Comparison of ENCODE assay signal across 27 mouse cellular contexts in genomic region chr11:32190603-32191110, GRCm38 (mm10). TPM values are rescaled to one million over a fixed set of nuclear protein-coding genes. Genes with fewer than 3 reads are reported as not detected.
DNase-seq lines count a peak whose midpoint lies in the region; ATAC-seq and TF ChIP-seq lines count a peak whose summit lies in the region.
"Had no signal": no experiment of that assay in that cellular context is flagged by ENCODE, and none has a peak within 500 bp of the region (broad histone marks: within the 10 kb centered on the region; RNA-seq: fewer than 3 reads in every experiment).

No protein-coding gene starts in this region.

- ATAC-seq in cerebellum, adult (ENCODE audit: insufficient number of reproducible peaks, low FRiP score, low TSS enrichment) = peak; percentile 52
- ATAC-seq in lung, embryonic 15.5 days (ENCODE audit: borderline replicate concordance, extremely low read depth, low FRiP score, low TSS enrichment) = 0 out of 2 replicates have a peak, but pooled peaks have one; percentile 10
- ATAC-seq: inflammation-experienced regulatory T-cells, adult 6 months had no signal

- DNase-seq in cerebellum, postnatal 4 days (ENCODE audit: low spot score in 2 of 2) = no peak
- peak; percentile 88 for DNase-seq in heart, adult 11 months
- DNase-seq in heart, adult 2 months = no peak
- no peak for DNase-seq in lung, postnatal 4 days
- DNase-seq in limb, embryonic 10.5 days (ENCODE audit: low spot score) = no peak
- DNase-seq in urinary bladder, adult 18-20 months (ENCODE audit: low spot score in 2 of 2) = no peak
- DNase-seq: adrenal gland, postnatal 10 days; gastrocnemius, postnatal 25 days; kidney, adult 8-10 months; thymus, adult 18-20 months; thymus, postnatal 36 days had no signal

- no peak overlapping the region for H3K4me3 ChIP-seq in heart, adult 2 months
- no peak overlapping the region for H3K4me3 ChIP-seq in lung, embryonic 15.5 days
- H3K4me3 ChIP-seq in limb, embryonic 10.5 days = no peak overlapping the region
- H3K4me3 ChIP-seq: hindbrain, embryonic 12.5 days; midbrain, embryonic 12.5 days; myocyte; neural tube, embryonic 15.5 days; stomach, embryonic 15.5 days had no signal

- no peaks in the 10 kb centered on the region for H3K9me3 ChIP-seq in lung, embryonic 15.5 days
- no peaks in the 10 kb centered on the region for H3K9me3 ChIP-seq in limb, embryonic 10.5 days (replicated peaks)
- H3K9me3 ChIP-seq: hindbrain, embryonic 12.5 days; midbrain, embryonic 12.5 days; neural tube, embryonic 15.5 days; stomach, embryonic 15.5 days had no signal

- H3K9ac ChIP-seq in heart, adult 2 months (ENCODE audit: low read depth, low read length) = no peak overlapping the region
- H3K9ac ChIP-seq in lung, embryonic 15.5 days = no peak overlapping the region
- H3K9ac ChIP-seq: hindbrain, embryonic 12.5 days; midbrain, embryonic 12.5 days; neural tube, embryonic 15.5 days; stomach, embryonic 15.5 days had no signal

- no peak for TF ChIP-seq CTCF in heart, adult 2 months (IDR thresholded peaks at IDR 0.05)

- H3K79me2 ChIP-seq in heart, adult 2 months (replicated peaks; ENCODE audit: control insufficient read depth, insufficient read depth, low read length) = no peaks in the 10 kb centered on the region

- no peaks in the 10 kb centered on the region for H3K27me3 ChIP-seq in heart, adult 2 months (ENCODE audit: control insufficient read depth, insufficient read depth, low read length)
- no peaks in the 10 kb centered on the region for H3K27me3 ChIP-seq in lung, embryonic 15.5 days
- 0 out of 2 replicates have a peak, but pooled peaks cover 8% of the 10 kb centered on the region for H3K27me3 ChIP-seq in limb, embryonic 10.5 days (ENCODE audit: low read depth, poor library complexity, severe bottlenecking)
- H3K27me3 ChIP-seq: hindbrain, embryonic 12.5 days; neural tube, embryonic 15.5 days; stomach, embryonic 15.5 days had no signal

- no peaks in the 10 kb centered on the region for H3K4me1 ChIP-seq in heart, adult 2 months (ENCODE audit: control insufficient read depth, insufficient read depth, low read length)
- H3K4me1 ChIP-seq in lung, embryonic 15.5 days = no peaks in the 10 kb centered on the region
- H3K4me1 ChIP-seq in limb, embryonic 10.5 days = peaks cover 13% of the 10 kb centered on the region
- H3K4me1 ChIP-seq: hindbrain, embryonic 12.5 days; midbrain, embryonic 12.5 days; neural tube, embryonic 15.5 days; stomach, embryonic 15.5 days had no signal

- no peak overlapping the region for H3K27ac ChIP-seq in heart, adult 2 months
- no peak overlapping the region for H3K27ac ChIP-seq in lung, embryonic 15.5 days
- peak overlapping the region; percentile 42 for H3K27ac ChIP-seq in limb, embryonic 10.5 days
- H3K27ac ChIP-seq: hindbrain, embryonic 12.5 days; midbrain, embryonic 12.5 days; neural tube, embryonic 15.5 days; stomach, embryonic 15.5 days had no signal

- no peak overlapping the region for H3K4me2 ChIP-seq in lung, embryonic 15.5 days
- H3K4me2 ChIP-seq: hindbrain, embryonic 12.5 days; midbrain, embryonic 12.5 days; neural tube, embryonic 15.5 days; stomach, embryonic 15.5 days had no signal

- H3K36me3 ChIP-seq in heart, adult 2 months (ENCODE audit: control insufficient read depth, insufficient read depth, low read length) = no peaks in the 10 kb centered on the region
- no peaks in the 10 kb centered on the region for H3K36me3 ChIP-seq in lung, embryonic 15.5 days
- H3K36me3 ChIP-seq in limb, embryonic 10.5 days = no peaks in the 10 kb centered on the region
- H3K36me3 ChIP-seq: hindbrain, embryonic 12.5 days; midbrain, embryonic 12.5 days; neural tube, embryonic 15.5 days; stomach, embryonic 15.5 days had no signal

- WGBS in heart, adult 2 months = 79% methylated on average over 13 of the region's 13 CpGs
- 68% methylated on average over 13 of the region's 13 CpGs for WGBS in lung, embryonic 15.5 days
- 84% methylated on average over 13 of the region's 13 CpGs for WGBS in limb, embryonic 10.5 days

- intact Hi-C loops in heart, adult 2 months (cut with DNase I) = no loop called here

- no peak for TF ChIP-seq EP300 in heart, adult 2 months (IDR thresholded peaks at IDR 0.05; ENCODE audit: insufficient read depth, low read depth, low read length)

- no peak for TF ChIP-seq POLR2A in heart, adult 2 months (IDR thresholded peaks at IDR 0.05; ENCODE audit: insufficient read depth, low read depth, low read length)

RNA-seq across cellular contexts. Expression of gene Il9r, which starts 9.4 kb away (rescaled TPM):
- total RNA-seq in heart, adult 2 months (2021) = not detected
- polyA plus RNA-seq in heart, adult 2 months (2012; rRNA removed) = 0.03 and 0.37 TPM in 2 replicates
- polyA plus RNA-seq in lung, embryonic 15.5 days (2015; fragmentation: Nextera tagmentation; extraction: Ambion mirVana) = 0.10 and 0.45 TPM in 2 replicates
- polyA plus RNA-seq in limb, embryonic 10.5 days (2016; fragmentation: Nextera tagmentation; extraction: Ambion mirVana) = not detected in 2 replicates
- total RNA-seq: gastrocnemius, postnatal 25 days; layer of hippocampus, adult 18-20 months; layer of hippocampus, postnatal 14 days; left cerebral cortex, adult 8-10 months; left cerebral cortex, postnatal 4 days; liver, adult 2 months had no signal
- polyA plus RNA-seq: embryonic facial prominence, embryonic 11.5 days; forebrain, embryonic 11.5 days; hindbrain, embryonic 12.5 days; liver, embryonic 16.5 days; midbrain, embryonic 12.5 days; neural tube, embryonic 15.5 days had no signal

RNA-seq across cellular contexts. Expression of gene Snrnp25, which starts 14.6 kb away (rescaled TPM):
- 10 to 100 TPM; 10.0 to 13.3 TPM for total RNA-seq in heart, adult 2 months (2021)
- polyA plus RNA-seq in heart, adult 2 months (2012; rRNA removed) = 11.8 and 13.8 TPM in 2 replicates
- 50.8 and 56.7 TPM in 2 replicates for polyA plus RNA-seq in lung, embryonic 15.5 days (2015; fragmentation: Nextera tagmentation; extraction: Ambion mirVana)
- 115 and 121 TPM in 2 replicates for polyA plus RNA-seq in limb, embryonic 10.5 days (2016; fragmentation: Nextera tagmentation; extraction: Ambion mirVana)

RNA-seq across cellular contexts. Expression of gene Rhbdf1, which starts 31.4 kb away (rescaled TPM):
- total RNA-seq in heart, adult 2 months (2021) = 10 to 100 TPM; 22.8 to 23.9 TPM
- polyA plus RNA-seq in heart, adult 2 months (2012; rRNA removed) = 70.3 and 92.8 TPM in 2 replicates
- 62.5 and 67.4 TPM in 2 replicates for polyA plus RNA-seq in lung, embryonic 15.5 days (2015; fragmentation: Nextera tagmentation; extraction: Ambion mirVana)
- polyA plus RNA-seq in limb, embryonic 10.5 days (2016; fragmentation: Nextera tagmentation; extraction: Ambion mirVana) = 28.1 and 31.1 TPM in 2 replicates

RNA-seq across cellular contexts. Expression of gene Mpg, which starts 35.6 kb away (rescaled TPM):
- 1 to 10 TPM; 5.1 to 6.2 TPM for total RNA-seq in heart, adult 2 months (2021)
- polyA plus RNA-seq in heart, adult 2 months (2012; rRNA removed) = 5.2 and 6.0 TPM in 2 replicates
- 37.7 and 37.8 TPM in 2 replicates for polyA plus RNA-seq in lung, embryonic 15.5 days (2015; fragmentation: Nextera tagmentation; extraction: Ambion mirVana)
- 36.2 and 45.2 TPM in 2 replicates for polyA plus RNA-seq in limb, embryonic 10.5 days (2016; fragmentation: Nextera tagmentation; extraction: Ambion mirVana)
